Comparison of ENCODE assay signal across 7 mouse cellular contexts in the genomic region with DNA sequence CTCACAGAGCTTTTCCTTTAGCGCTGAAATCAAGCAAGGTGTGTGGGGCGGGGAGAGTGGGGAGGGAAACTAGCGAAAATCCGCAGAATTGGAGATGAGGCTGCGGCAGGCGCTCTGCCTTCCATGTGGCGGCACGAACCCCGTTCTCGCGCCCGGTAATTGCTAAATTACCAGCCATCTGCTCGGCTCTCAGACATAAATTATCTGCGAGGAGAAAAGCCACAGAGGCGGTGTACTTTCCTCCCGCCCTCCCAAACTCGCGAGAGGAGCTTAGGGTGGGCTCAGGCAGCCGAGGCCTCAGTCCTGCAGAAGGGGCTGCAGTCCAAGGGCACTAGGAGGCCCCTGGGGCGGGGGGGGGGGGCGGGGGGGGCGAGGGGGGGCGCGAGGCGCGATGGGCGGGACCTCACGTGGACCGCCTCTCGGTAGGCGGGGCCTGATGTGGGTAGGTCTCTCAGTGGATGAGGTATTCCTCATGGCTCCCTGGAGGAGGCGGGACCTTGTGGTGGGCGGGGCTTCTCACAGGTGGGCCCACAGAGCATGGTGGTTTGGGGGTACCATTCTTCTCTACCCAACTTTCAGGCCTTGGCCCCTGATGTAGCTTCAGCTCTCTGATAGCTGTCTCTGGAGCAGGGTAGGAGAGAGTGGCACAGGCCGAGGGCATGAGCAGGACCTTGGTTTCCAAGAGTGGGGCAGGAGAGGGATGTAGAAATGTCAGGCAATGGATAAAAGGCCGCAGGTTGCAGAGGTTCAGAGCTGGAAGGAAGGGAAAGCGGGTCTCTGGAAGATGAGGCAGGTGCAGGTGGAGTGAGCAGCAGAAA. TPM values are rescaled to one million over a fixed set of nuclear protein-coding genes. Genes with fewer than 3 reads are reported as not detected.
DNase-seq lines count a peak whose midpoint lies in the region; ATAC-seq lines count a peak whose summit lies in the region.

No protein-coding gene starts in this region.

- H3K27ac ChIP-seq in hindbrain, embryonic 11.5 days (ENCODE audit: low read depth, low read length), result no peak overlapping the region
- H3K27ac ChIP-seq in liver, embryonic 13.5 days, result no peak overlapping the region

- H3K9ac ChIP-seq in hindbrain, embryonic 11.5 days (ENCODE audit: low read depth, low read length), result no peak overlapping the region
- peak overlapping the region; percentile 2; the same call in 1 of the 2 replicates for H3K9ac ChIP-seq in liver, embryonic 13.5 days

- peak; percentile 53 to 66 for DNase-seq in left cerebral cortex, postnatal 14 days (ENCODE audit: low spot score in 2 of 2)
- DNase-seq in left cerebral cortex, adult 11 months (ENCODE audit: low spot score), result no peak
- DNase-seq in cerebellum, postnatal 36 days, result peak; percentile 72 to 74
- peak; percentile 50 for DNase-seq in hindbrain, embryonic 11.5 days (ENCODE audit: low spot score)
- no peak for DNase-seq in liver, embryonic 13.5 days
- DNase-seq in testis, postnatal 10 days (ENCODE audit: low spot score), result peak; percentile 76

- ATAC-seq in hindbrain, embryonic 11.5 days (ENCODE audit: low FRiP score), result peak; percentile 58
- no peak for ATAC-seq in liver, embryonic 13.5 days (ENCODE audit: low read depth)
- no peak for ATAC-seq in megakaryocyte progenitor cell, adult 5-6 weeks (replicated peaks; ENCODE audit: poor library complexity)

- peaks cover 13% of the 10 kb centered on the region for H3K27me3 ChIP-seq in hindbrain, embryonic 11.5 days (ENCODE audit: control insufficient read depth, insufficient read depth, low read length)
- H3K27me3 ChIP-seq in liver, embryonic 13.5 days, result peaks cover 56% of the 10 kb centered on the region

- peak overlapping the region; percentile 0; the same call in 1 of the 2 replicates for H3K4me3 ChIP-seq in hindbrain, embryonic 11.5 days (ENCODE audit: low read depth, low read length)
- no peak overlapping the region; the same call in 1 of the 2 replicates for H3K4me3 ChIP-seq in liver, embryonic 13.5 days (replicated peaks)

- H3K4me2 ChIP-seq in hindbrain, embryonic 11.5 days (replicated peaks; ENCODE audit: low read depth, low read length), result peak overlapping the region; percentile 29
- H3K4me2 ChIP-seq in liver, embryonic 13.5 days, result peak overlapping the region; percentile 36

- no peaks in the 10 kb centered on the region for H3K9me3 ChIP-seq in hindbrain, embryonic 11.5 days (ENCODE audit: control insufficient read depth, low read length)
- H3K9me3 ChIP-seq in liver, embryonic 13.5 days (replicated peaks), result no peaks in the 10 kb centered on the region

- 17% methylated on average over 24 of the region's 36 CpGs for WGBS in hindbrain, embryonic 11.5 days
- WGBS in liver, embryonic 13.5 days (ENCODE audit: insufficient replicate concordance), result 13% methylated on average over 36 of the region's 36 CpGs

- no peaks in the 10 kb centered on the region for H3K36me3 ChIP-seq in hindbrain, embryonic 11.5 days (ENCODE audit: control insufficient read depth, insufficient read depth, low read length)
- no peaks in the 10 kb centered on the region for H3K36me3 ChIP-seq in liver, embryonic 13.5 days

- intact Hi-C loops in left cerebral cortex, postnatal 14 days (cut with DNase I), result no loop called here

- no peaks in the 10 kb centered on the region for H3K4me1 ChIP-seq in hindbrain, embryonic 11.5 days (replicated peaks; ENCODE audit: control insufficient read depth, insufficient read depth, low read length)
- H3K4me1 ChIP-seq in liver, embryonic 13.5 days (replicated peaks), result no peaks in the 10 kb centered on the region

RNA-seq across cellular contexts. Expression of a gene that starts 14.4 kb away (rescaled TPM):
- 10 to 100 TPM; 56.9 to 58.4 TPM for total RNA-seq in left cerebral cortex, postnatal 14 days (2021)
- 26.2 and 30.1 TPM in 2 replicates for polyA plus RNA-seq in hindbrain, embryonic 11.5 days (2014; fragmentation: Nextera tagmentation; extraction: Ambion mirVana)
- polyA plus RNA-seq in liver, embryonic 13.5 days (2015; fragmentation: Nextera tagmentation; extraction: Ambion mirVana), result 9.0 and 11.3 TPM in 2 replicates
- 12.0 and 16.8 TPM in 2 replicates for total RNA-seq in megakaryocyte progenitor cell, adult 5-6 weeks (2015)
- total RNA-seq in megakaryocyte progenitor cell, adult 5-6 weeks (2017), result 9.2 and 10.8 TPM in 2 replicates

Comparison
In these comparisons a context has a peak if more than half of its experiments do, and no peak if none do; other contexts are left out.
1. DNase-seq: peak in left cerebral cortex, postnatal 14 days (2 of 2), cerebellum, postnatal 36 days (2 of 2), hindbrain, embryonic 11.5 days (single experiment) and testis, postnatal 10 days (single experiment); none in left cerebral cortex, adult 11 months (single experiment) and liver, embryonic 13.5 days (single experiment).